Mouse (Mus musculus): ENCODE data around the gene Fam32a.

GRCm38 (mm10) chr8:72262756-72263155 lies 43.2 kb downstream of the Fam32a start:
- TF ChIP-seq CTCF (IDR thresholded peaks at IDR 0.05; ENCODE audit: low read depth) (no peak), EP300 (IDR thresholded peaks at IDR 0.05; ENCODE audit: low read depth) (no peak)

Data from liver, postnatal 0 days (tissue).